ENCODE assay signal across 8 mouse cellular contexts in the genomic region with DNA sequence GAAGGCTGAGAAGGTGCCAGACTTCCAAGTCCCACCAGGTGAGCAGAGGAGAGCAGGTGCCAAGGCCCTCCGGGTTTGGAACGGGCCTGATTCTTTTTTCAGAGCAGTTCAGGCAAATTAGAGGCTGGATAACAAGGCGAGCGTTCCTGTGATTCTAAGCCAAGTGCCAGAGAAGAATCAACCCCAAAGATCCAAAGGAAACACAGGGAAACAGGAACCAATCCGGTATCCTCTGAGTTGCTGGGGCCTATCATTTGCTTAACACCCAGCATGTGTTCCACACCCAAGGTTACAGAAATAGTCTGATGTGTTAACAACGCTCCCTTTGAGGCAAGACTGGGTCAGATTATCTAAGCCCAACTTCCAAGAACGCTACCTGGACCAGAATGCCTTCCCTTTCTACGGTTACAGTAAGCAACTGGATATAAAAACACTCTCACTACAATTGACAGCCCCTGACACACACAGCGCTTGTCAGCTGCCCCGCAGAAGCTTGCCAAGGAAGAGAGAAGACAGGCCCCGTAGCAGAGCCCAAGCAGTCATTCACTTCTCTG. TPM values are rescaled to one million over a fixed set of nuclear protein-coding genes. Genes with fewer than 3 reads are reported as not detected.
DNase-seq lines count a peak whose midpoint lies in the region; ATAC-seq and TF ChIP-seq lines count a peak whose summit lies in the region.

No protein-coding gene starts in this region.

- no peaks in the 10 kb centered on the region for H3K9me3 ChIP-seq in heart, embryonic 10.5 days
- H3K9me3 ChIP-seq in hindbrain, embryonic 12.5 days (replicated peaks) = no peaks in the 10 kb centered on the region
- no peaks in the 10 kb centered on the region for H3K9me3 ChIP-seq in liver, postnatal 0 days (ENCODE audit: low read length)

- H3K4me1 ChIP-seq in heart, embryonic 10.5 days = peaks cover 8% of the 10 kb centered on the region
- H3K4me1 ChIP-seq in hindbrain, embryonic 12.5 days = peaks cover 10% of the 10 kb centered on the region
- H3K4me1 ChIP-seq in liver, postnatal 0 days (ENCODE audit: insufficient read depth) = peaks cover 9% of the 10 kb centered on the region

- peak; percentile 22 for ATAC-seq in CD4-positive, CD25-positive, alpha-beta regulatory T cell, adult 4 months
- peak; percentile 80 for ATAC-seq in hindbrain, embryonic 12.5 days (ENCODE audit: low FRiP score)
- ATAC-seq in liver, postnatal 0 days = peak; percentile 55

- intact Hi-C loops in heart, postnatal 25 days (cut with DNase I) = loop anchor here (5.0 kb wide), 1 partner anchor 656 kb away; the partner anchor contains the start of gene Gspt1

- peak overlapping the region; percentile 70 for H3K4me3 ChIP-seq in heart, embryonic 10.5 days
- peak overlapping the region; percentile 60 for H3K4me3 ChIP-seq in hindbrain, embryonic 12.5 days
- peak overlapping the region; percentile 69 for H3K4me3 ChIP-seq in liver, postnatal 0 days (ENCODE audit: low read depth, low read length)

- H3K36me3 ChIP-seq in heart, embryonic 10.5 days = no peaks in the 10 kb centered on the region
- no peaks in the 10 kb centered on the region for H3K36me3 ChIP-seq in hindbrain, embryonic 12.5 days
- H3K36me3 ChIP-seq in liver, postnatal 0 days (replicated peaks; ENCODE audit: insufficient read depth, low read length) = no peaks in the 10 kb centered on the region

- TF ChIP-seq CTCF in liver, postnatal 0 days (IDR thresholded peaks at IDR 0.05; ENCODE audit: low read depth) = no peak

- no peak for DNase-seq in heart, embryonic 10.5 days (ENCODE audit: low spot score)
- no peak for DNase-seq in heart, postnatal 25 days (ENCODE audit: low spot score)
- DNase-seq in cerebellum, postnatal 25 days = peak; percentile 69
- DNase-seq in liver, postnatal 0 days = no peak
- no peak for DNase-seq in natural killer cell, adult 2 months (ENCODE audit: low spot score in 2 of 2)
- DNase-seq in adrenal gland, adult (ENCODE audit: inconsistent age in 2 of 2, low spot score in 1 of 2) = no peak

- H3K4me2 ChIP-seq in hindbrain, embryonic 12.5 days (replicated peaks) = peak overlapping the region; percentile 61
- H3K4me2 ChIP-seq in liver, postnatal 0 days (ENCODE audit: low read depth, low read length) = peak overlapping the region; percentile 79

- WGBS in heart, embryonic 10.5 days = 15% methylated on average over 11 of the region's 11 CpGs
- WGBS in hindbrain, embryonic 12.5 days = 27% methylated on average over 11 of the region's 11 CpGs
- 17% methylated on average over 11 of the region's 11 CpGs for WGBS in liver, postnatal 0 days (ENCODE audit: insufficient replicate concordance)

- no peak for TF ChIP-seq EP300 in liver, postnatal 0 days (IDR thresholded peaks at IDR 0.05; ENCODE audit: low read depth)

- H3K27ac ChIP-seq in heart, embryonic 10.5 days = peak overlapping the region; percentile 94
- peak overlapping the region; percentile 74 for H3K27ac ChIP-seq in hindbrain, embryonic 12.5 days
- peak overlapping the region; percentile 92 for H3K27ac ChIP-seq in liver, postnatal 0 days (ENCODE audit: low read depth)

- H3K27me3 ChIP-seq in heart, embryonic 10.5 days (ENCODE audit: insufficient read depth, poor library complexity, severe bottlenecking) = no peaks in the 10 kb centered on the region
- peaks cover 3% of the 10 kb centered on the region; the same call in 1 of the 2 replicates for H3K27me3 ChIP-seq in hindbrain, embryonic 12.5 days
- no peaks in the 10 kb centered on the region for H3K27me3 ChIP-seq in liver, postnatal 0 days (ENCODE audit: insufficient read depth, low read length)

- H3K9ac ChIP-seq in hindbrain, embryonic 12.5 days = peak overlapping the region; percentile 75
- peak overlapping the region; percentile 81 for H3K9ac ChIP-seq in liver, postnatal 0 days (replicated peaks)

RNA-seq across cellular contexts. Expression of gene Cpped1, which starts 0.7 kb away (rescaled TPM):
- polyA plus RNA-seq in heart, embryonic 10.5 days (2016; fragmentation: Nextera tagmentation; extraction: Ambion mirVana) = 24.2 and 27.7 TPM in 2 replicates
- total RNA-seq in heart, postnatal 25 days (2021) = 10 to 100 TPM; 55.0 to 57.9 TPM
- polyA plus RNA-seq in CD4-positive, CD25-positive, alpha-beta regulatory T cell, adult 4 months (2017; shearing (Covaris generic)) = 10 to 100 TPM in 1 of 2 experiments, 1 to 10 TPM in 1; 8.7 to 11.7 TPM
- polyA plus RNA-seq in hindbrain, embryonic 12.5 days (2016; fragmentation: Nextera tagmentation; extraction: Ambion mirVana) = 14.6 and 19.4 TPM in 2 replicates
- 14.1 and 14.4 TPM in 2 replicates for polyA plus RNA-seq in liver, postnatal 0 days (2015; fragmentation: Nextera tagmentation; extraction: Ambion mirVana)

Comparison
In these comparisons a context has a peak if more than half of its experiments do, and no peak if none do; other contexts are left out.
1. DNase-seq: peak in cerebellum, postnatal 25 days (2 of 2); none in heart, embryonic 10.5 days (single experiment), heart, postnatal 25 days (single experiment), liver, postnatal 0 days (single experiment), natural killer cell, adult 2 months (0 of 2) and adrenal gland, adult (0 of 2).
2. ATAC-seq: peak in every context shown above with its lines; median percentile 80 in hindbrain, embryonic 12.5 days; 55 in liver, postnatal 0 days; 22 in CD4-positive, CD25-positive, alpha-beta regulatory T cell, adult 4 months.
3. Peak in every context shown above with its lines, with median percentiles within 50 percentile points of each other: H3K27ac ChIP-seq and H3K4me3 ChIP-seq.